Mouse (Mus musculus) ovary, adult 18-20 months (tissue): Measurements from ENCODE around the gene Lrrc1.

ENCODE experiments used
- DNase-seq: peaks from one replicate; pipeline ENCODE4 v3.0.0; 2022; ENCODE audit warnings: low spot score, mixed read lengths

Lrrc1 gene

GRCm38 (mm10) chr9:77543351-77544321 is 1.0 kb downstream of the Lrrc1 start:
- DNase-seq: peak; percentile 40

GRCm38 (mm10) chr9:77541556-77541955 is 3.1 kb downstream of the Lrrc1 start:
- DNase-seq: no peak

- no peak for DNase-seq
Observed at GRCm38 (mm10) chr9:77539232-77539631, 5.4 kb downstream of the Lrrc1 start.

- DNase-seq: no peak
Observed at GRCm38 (mm10) chr9:77537357-77537756, 7.3 kb downstream of the Lrrc1 start.

GRCm38 (mm10) chr9:77536832-77537231 is 7.8 kb downstream of the Lrrc1 start:
- no peak for DNase-seq

GRCm38 (mm10) chr9:77536286-77536685 is 8.4 kb downstream of the Lrrc1 start:
- no peak for DNase-seq

- no peak for DNase-seq
Observed at GRCm38 (mm10) chr9:77535021-77535744, 9.5 kb downstream of the Lrrc1 start.

- DNase-seq: no peak
Observed at GRCm38 (mm10) chr9:77528379-77529041, 16.2 kb downstream of the Lrrc1 start.

- DNase-seq: no peak
Observed at GRCm38 (mm10) chr9:77527170-77527569, 17.5 kb downstream of the Lrrc1 start.

- DNase-seq: no peak
Observed at GRCm38 (mm10) chr9:77526715-77527114, 18.0 kb downstream of the Lrrc1 start.

GRCm38 (mm10) chr9:77525595-77526295 is 18.9 kb downstream of the Lrrc1 start:
- DNase-seq: no peak

GRCm38 (mm10) chr9:77523793-77524192 is 20.9 kb downstream of the Lrrc1 start:
- DNase-seq: no peak

GRCm38 (mm10) chr9:77522476-77522875 is 22.2 kb downstream of the Lrrc1 start:
- no peak for DNase-seq

GRCm38 (mm10) chr9:77519198-77519597 is 25.5 kb downstream of the Lrrc1 start:
- DNase-seq: no peak

- no peak for DNase-seq
Observed at GRCm38 (mm10) chr9:77516782-77517364, 27.8 kb downstream of the Lrrc1 start.

GRCm38 (mm10) chr9:77513892-77514291 is 30.8 kb downstream of the Lrrc1 start:
- DNase-seq: no peak

- no peak for DNase-seq
Observed at GRCm38 (mm10) chr9:77512220-77512619, 32.5 kb downstream of the Lrrc1 start.

GRCm38 (mm10) chr9:77510574-77510973 is 34.1 kb downstream of the Lrrc1 start:
- no peak for DNase-seq

GRCm38 (mm10) chr9:77507743-77508394 is 36.8 kb downstream of the Lrrc1 start:
- no peak for DNase-seq

GRCm38 (mm10) chr9:77502548-77503438 is 41.9 kb downstream of the Lrrc1 start:
- DNase-seq: peak; percentile 30
